Mouse (Mus musculus) CH12.LX (cell line): ENCODE measurements at regions not wholly inside any gene's neighbourhood (a gene's known extent, or its start where the extent isn't known, plus 50 kb on each side); places are given as distances from the start of the nearest gene placed in this dataset.

ENCODE experiments used
- DNase-seq: peaks from one replicate; pipeline ENCODE4 v3.0.0-alpha.2; 2013; ENCODE audit errors: extremely low read depth
- H3K27ac ChIP-seq: 2 replicates; pipeline ENCODE4 v1.5.1; 2012; ENCODE audit warnings: low read depth, mild to moderate bottlenecking, control low read depth, moderate library complexity; ENCODE audit not compliant: insufficient read depth
- H3K27me3 ChIP-seq: replicated peaks from 2 replicates; pipeline ENCODE3; 2012; ENCODE audit warnings: inconsistent platforms
- H3K36me3 ChIP-seq, 2 experiments: replicated peaks in 1 of 2; 2 replicates each; pipeline versions ENCODE3 to v1.6.1; 2012; ENCODE audit warnings: inconsistent platforms in 1 of 2, low read length in 1 of 2, mild to moderate bottlenecking in 1 of 2, mixed read lengths in 1 of 2, moderate library complexity in 1 of 2; ENCODE audit not compliant: control insufficient read depth in 1 of 2, insufficient read depth in 1 of 2
- H3K4me1 ChIP-seq, 2 experiments: 2 replicates each; pipeline ENCODE4 v1.6.1; 2012; ENCODE audit warnings: inconsistent platforms in 1 of 2, moderate library complexity in 1 of 2; ENCODE audit not compliant: insufficient read depth in 2 of 2, control insufficient read depth in 1 of 2
- H3K4me2 ChIP-seq: 2 replicates; pipeline ENCODE4 v1.6.1; 2012; ENCODE audit warnings: low read depth, mild to moderate bottlenecking, control low read depth; ENCODE audit not compliant: poor library complexity, insufficient read depth, severe bottlenecking
- H3K4me3 ChIP-seq, 3 experiments: fragments of 150-350 bp in 1 of 3; sonication (generic) in 1 of 3; replicated peaks in 1 of 3; 2 replicates each; pipeline versions ENCODE3 to v1.5.1; 2011 to 2012; ENCODE audit warnings: low read depth in 2 of 3, low read length in 2 of 3, mild to moderate bottlenecking in 2 of 3, moderate library complexity in 2 of 3, control low read depth in 1 of 3, improper control_type of control experiment in 1 of 3, inconsistent platforms in 1 of 3, mixed read lengths in 1 of 3; ENCODE audit not compliant: poor library complexity in 1 of 3
- H3K79me2 ChIP-seq: replicated peaks from 2 replicates; pipeline ENCODE4 v1.6.1; 2012; ENCODE audit warnings: mild to moderate bottlenecking, moderate library complexity; ENCODE audit not compliant: control insufficient read depth, poor library complexity, insufficient read depth, severe bottlenecking; ENCODE audit errors: extremely low read depth
- H3K9ac ChIP-seq: 2 replicates; pipeline ENCODE4 v1.6.1; 2012; ENCODE audit warnings: low read depth, mild to moderate bottlenecking, control low read depth, moderate library complexity; ENCODE audit not compliant: insufficient read depth
- H3K9me3 ChIP-seq: replicated peaks from 2 replicates; pipeline ENCODE3; 2012; ENCODE audit warnings: low read length, inconsistent platforms, mixed read lengths
- BHLHE40 ChIP-seq: IDR thresholded peaks from 2 replicates; pipeline ENCODE4 v1.6.1; 2011; ENCODE audit warnings: mild to moderate bottlenecking, low read depth, low read length, improper control_type of control experiment
- CHD1 ChIP-seq: IDR thresholded peaks from 2 replicates; pipeline ENCODE4 v1.6.1; 2012; ENCODE audit warnings: low read depth, low read length, improper control_type of control experiment, inconsistent platforms
- CHD2 ChIP-seq: IDR thresholded peaks from 2 replicates; pipeline ENCODE4 v1.6.1; 2011; ENCODE audit warnings: low read length, improper control_type of control experiment
- E2F4 ChIP-seq: IDR thresholded peaks from 2 replicates; pipeline ENCODE4 v1.6.1; 2011; ENCODE audit warnings: low read depth, low read length, improper control_type of control experiment; ENCODE audit not compliant: insufficient replicate concordance
- ELF1 ChIP-seq: IDR thresholded peaks from 2 replicates; pipeline ENCODE4 v1.6.1; 2014; ENCODE audit warnings: low read depth, mild to moderate bottlenecking, inconsistent platforms, low read length, improper control_type of control experiment
- EP300 ChIP-seq: IDR thresholded peaks from 2 replicates; pipeline ENCODE4 v1.6.1; 2011; ENCODE audit warnings: low read length, improper control_type of control experiment
- ETS1 ChIP-seq: conservative IDR thresholded peaks from 2 replicates; pipeline ENCODE4 v1.6.1; 2012; ENCODE audit warnings: low read depth, mild to moderate bottlenecking, inconsistent platforms, low read length, improper control_type of control experiment, moderate library complexity
- IRF4 ChIP-seq: IDR thresholded peaks from 2 replicates; pipeline ENCODE4 v1.6.1; 2014; ENCODE audit warnings: low read depth, mild to moderate bottlenecking, inconsistent platforms, low read length, improper control_type of control experiment
- JUN ChIP-seq: IDR thresholded peaks from 2 replicates; pipeline ENCODE4 v1.6.1; 2011; ENCODE audit warnings: low read depth, mild to moderate bottlenecking, low read length, improper control_type of control experiment, moderate library complexity; ENCODE audit not compliant: insufficient read depth
- KAT2A ChIP-seq: IDR thresholded peaks from 2 replicates; pipeline ENCODE4 v1.6.1; 2012; ENCODE audit warnings: low read length, improper control_type of control experiment, inconsistent platforms; ENCODE audit not compliant: insufficient replicate concordance
- MAFK ChIP-seq: IDR thresholded peaks from 2 replicates; pipeline ENCODE4 v1.6.1; 2011; ENCODE audit warnings: low read length, improper control_type of control experiment; ENCODE audit not compliant: insufficient replicate concordance
- MAX ChIP-seq: IDR thresholded peaks from 2 replicates; pipeline ENCODE4 v1.6.1; 2011; ENCODE audit warnings: low read length, improper control_type of control experiment
- MAZ ChIP-seq: IDR thresholded peaks from 2 replicates; pipeline ENCODE4 v1.6.1; 2012; ENCODE audit warnings: low read depth, mild to moderate bottlenecking, inconsistent platforms, low read length, improper control_type of control experiment, moderate library complexity
- MEF2A ChIP-seq: IDR thresholded peaks from 2 replicates; pipeline ENCODE4 v1.6.1; 2014; ENCODE audit warnings: low read depth, mild to moderate bottlenecking, inconsistent platforms, low read length, improper control_type of control experiment, borderline replicate concordance
- MYC ChIP-seq: IDR thresholded peaks from 2 replicates; pipeline ENCODE4 v1.6.1; 2011; ENCODE audit warnings: low read depth, mild to moderate bottlenecking, improper control_type of control experiment, low read length
- NELFE ChIP-seq: IDR thresholded peaks from 2 replicates; pipeline ENCODE4 v1.6.1; 2011; ENCODE audit warnings: low read depth, low read length, improper control_type of control experiment
- PAX5 ChIP-seq: IDR thresholded peaks from 2 replicates; pipeline ENCODE4 v1.6.1; 2012; ENCODE audit warnings: low read length, inconsistent platforms, mixed read lengths
- POLR2AphosphoS2 ChIP-seq: IDR thresholded peaks from 2 replicates; pipeline ENCODE4 v1.6.1; 2011; ENCODE audit warnings: low read depth, low read length, improper control_type of control experiment
- SIN3A ChIP-seq: IDR thresholded peaks from 2 replicates; pipeline ENCODE4 v1.6.1; 2012; ENCODE audit warnings: low read length, improper control_type of control experiment, inconsistent platforms
- TBP ChIP-seq: conservative IDR thresholded peaks from 2 replicates; pipeline ENCODE4 v1.6.1; 2011; ENCODE audit warnings: low read depth, low read length, improper control_type of control experiment
- TCF12 ChIP-seq: IDR thresholded peaks from 2 replicates; pipeline ENCODE4 v1.6.1; 2014; ENCODE audit warnings: low read depth, mild to moderate bottlenecking, inconsistent platforms, low read length, improper control_type of control experiment
- USF1 ChIP-seq: IDR thresholded peaks from 2 replicates; pipeline ENCODE4 v1.6.1; 2014; ENCODE audit warnings: low read depth, mild to moderate bottlenecking, inconsistent platforms, low read length, improper control_type of control experiment
- USF2 ChIP-seq: conservative IDR thresholded peaks from 2 replicates; pipeline ENCODE4 v1.6.1; 2011; ENCODE audit warnings: low read depth, low read length, improper control_type of control experiment
- ZMIZ1 ChIP-seq: IDR thresholded peaks from 2 replicates; pipeline ENCODE4 v1.6.1; 2012; ENCODE audit warnings: low read depth, mild to moderate bottlenecking, inconsistent platforms, low read length, improper control_type of control experiment
- dilution Hi-C: fragments of 300-500 bp; cut with MboI; formaldehyde crosslinking; loops from 2 replicates; pipeline ENCODE4 v1.14.3; 2020; ENCODE audit warnings: low sequenced_read_pairs; ENCODE audit not compliant: extremely low pct_unique_long_range_greater_than_20kb, extremely low pct_ligation_motif_present
- in situ Hi-C: fragments of 300-500 bp; cut with MboI; formaldehyde crosslinking; loops from 3 replicates; pipeline ENCODE4 v1.14.3; 2019; ENCODE audit warnings: low sequenced_read_pairs, low pct_ligation_motif_present, low pct_unique_long_range_greater_than_20kb, mixed read lengths

GRCm38 (mm10) chr1:61050346-61050745 lies 72.6 kb downstream of the Icos start:
- H3K9ac ChIP-seq: no peak overlapping the region
- H3K4me3 ChIP-seq: no peak overlapping the region
- H3K4me1 ChIP-seq: 0 out of 4 replicates have a peak, but pooled peaks cover 0 to 3% of the 10 kb centered on the region in 2 experiments
- DNase-seq: no peak
- H3K27ac ChIP-seq: no peak overlapping the region
- dilution Hi-C loops: no loop called here
- H3K36me3 ChIP-seq: no peaks in the 10 kb centered on the region
- TF ChIP-seq IRF4 (no peak), MAX (no peak), ETS1 (no peak), PAX5 (no peak), ZMIZ1 (no peak), KAT2A (no peak), EP300 (no peak), USF1 (no peak), NELFE (no peak), E2F4 (no peak), USF2 (no peak), MAZ (no peak), POLR2AphosphoS2 (no peak), MAFK (no peak), BHLHE40 (no peak), CHD2 (no peak), MEF2A (no peak), ELF1 (no peak), MYC (no peak), JUN (no peak)
- TF ChIP-seq, all 38 proteins: peak for 0
- Histone ChIP-seq H3K9me3 (no peaks in the 10 kb centered on the region), H3K4me2 (no peak overlapping the region), H3K27me3 (no peaks in the 10 kb centered on the region), H3K79me2 (no peaks in the 10 kb centered on the region)
- in situ Hi-C loops: no loop called here

GRCm38 (mm10) chr1:61053676-61054075 lies 75.9 kb downstream of the Icos start:
- Histone ChIP-seq H3K4me1 (peaks cover 0 to 13% of the 10 kb centered on the region in 2 experiments; a peak in 2 of 4 replicates), H3K9ac (no peak overlapping the region), H3K4me2 (no peak overlapping the region), H3K4me3 (no peak overlapping the region), H3K9me3 (no peaks in the 10 kb centered on the region), H3K79me2 (no peaks in the 10 kb centered on the region), H3K27me3 (no peaks in the 10 kb centered on the region), H3K36me3 (no peaks in the 10 kb centered on the region), H3K27ac (no peak overlapping the region)
- DNase-seq: no peak
- dilution Hi-C loops: no loop called here
- in situ Hi-C loops: no loop called here
- TF ChIP-seq TBP: no peak
- TF ChIP-seq SIN3A: no peak
- TF ChIP-seq CHD1: no peak
- TF ChIP-seq ETS1: no peak
- TF ChIP-seq E2F4: no peak
- no peak for TF ChIP-seq USF2
- TF ChIP-seq MAZ: no peak
- no peak for TF ChIP-seq MAFK
- no peak for TF ChIP-seq TCF12
